Mouse (Mus musculus): ENCODE data around the gene Cxcl5.

DNA sequence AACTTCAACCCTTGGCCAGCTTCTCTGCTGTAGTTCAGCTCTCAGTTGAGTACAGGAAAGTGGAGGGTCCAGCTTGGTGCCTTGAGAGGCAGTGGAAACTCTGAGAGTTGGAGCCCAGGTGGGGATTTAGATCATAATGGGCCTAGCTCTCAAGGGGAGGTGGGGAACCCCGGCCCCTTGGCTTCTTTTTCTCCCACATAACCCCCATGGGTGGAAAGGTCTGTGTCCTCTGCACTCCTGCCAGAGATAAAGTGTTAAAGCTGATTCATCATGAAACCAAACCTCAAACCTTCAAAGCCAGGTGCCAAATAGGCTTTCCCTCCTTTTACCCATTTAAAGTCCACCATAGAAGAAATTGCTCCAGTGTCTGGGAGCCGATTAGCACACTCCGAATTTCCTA is 2.7 kb downstream of the Cxcl5 start:
- TF ChIP-seq POLR2A (IDR thresholded peaks at IDR 0.05; ENCODE audit: control insufficient read depth, low read depth, low read length) (no peak), CTCF (IDR thresholded peaks at IDR 0.05; ENCODE audit: control insufficient read depth, insufficient read depth, insufficient replicate concordance, low read depth, low read length) (no peak)

Data from testis, adult 2 months (tissue).